Mouse (Mus musculus) gastrocnemius, postnatal 36 days (tissue): ENCODE measurements around the gene Masp1. TPM values are rescaled to one million over a fixed set of nuclear protein-coding genes. Genes with fewer than 3 reads are reported as not detected.

Source experiments
- DNase-seq, 2 experiments: peaks; one replicate each; pipeline ENCODE4 v3.0.0; 2022
- intact Hi-C: fragments of 180-260 bp; cut with DNase I; formaldehyde crosslinking; loops from one replicate; pipeline ENCODE4 v1.15.1; 2025
- total RNA-seq, 2 experiments: library from RNA; stranded (reverse); gene quantifications; 2 replicates each; pipeline ENCODE4 v1.2.3; 2021

The Masp1 gene
- total RNA-seq, 2 experiments from 2014 or later, result 15.4 to 15.8 TPM

DNA sequence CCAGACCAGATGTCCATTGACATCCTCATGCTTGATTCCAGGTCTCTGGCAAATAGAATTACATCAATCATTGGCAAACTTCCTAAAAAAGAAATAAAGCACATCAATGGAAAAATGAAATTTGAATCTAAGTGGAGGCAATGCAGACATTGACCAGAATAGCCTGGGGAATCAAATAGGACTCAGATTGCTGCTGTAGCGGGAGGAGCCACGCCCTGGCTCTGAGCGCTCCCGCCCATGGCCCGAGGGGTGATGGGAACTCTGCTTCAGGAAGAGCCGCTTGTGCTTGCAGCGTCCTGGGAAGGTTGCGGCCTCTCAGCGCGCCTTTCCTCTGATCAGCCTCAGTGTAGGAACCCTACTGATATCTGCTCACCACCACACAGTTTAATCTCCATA lies 104.4 kb downstream of the Masp1 start:
- DNase-seq, result peak; percentile 12 to 29
- intact Hi-C loops, result no loop called here

DNA sequence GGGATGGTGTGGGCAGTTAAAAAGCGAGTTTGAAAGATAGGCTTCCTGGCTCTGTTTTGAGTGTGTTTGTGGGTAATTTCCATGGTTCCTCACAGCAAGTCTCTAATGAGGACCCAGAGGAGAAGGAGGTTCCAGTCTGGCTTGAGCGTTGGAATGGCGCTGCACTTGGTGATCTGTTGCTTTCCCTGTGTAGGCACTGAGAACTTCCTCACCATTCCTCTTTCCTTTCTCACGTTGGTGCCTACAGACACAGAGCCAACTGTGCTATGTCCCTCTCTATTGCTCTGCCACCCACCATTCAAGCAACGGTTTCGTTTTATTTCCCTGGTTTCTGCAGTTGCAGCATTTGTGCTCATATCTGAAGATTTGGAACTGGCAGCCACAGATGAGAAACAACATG lies 107.7 kb downstream of the Masp1 start:
- no peak for DNase-seq
- intact Hi-C loops, result no loop called here

DNA sequence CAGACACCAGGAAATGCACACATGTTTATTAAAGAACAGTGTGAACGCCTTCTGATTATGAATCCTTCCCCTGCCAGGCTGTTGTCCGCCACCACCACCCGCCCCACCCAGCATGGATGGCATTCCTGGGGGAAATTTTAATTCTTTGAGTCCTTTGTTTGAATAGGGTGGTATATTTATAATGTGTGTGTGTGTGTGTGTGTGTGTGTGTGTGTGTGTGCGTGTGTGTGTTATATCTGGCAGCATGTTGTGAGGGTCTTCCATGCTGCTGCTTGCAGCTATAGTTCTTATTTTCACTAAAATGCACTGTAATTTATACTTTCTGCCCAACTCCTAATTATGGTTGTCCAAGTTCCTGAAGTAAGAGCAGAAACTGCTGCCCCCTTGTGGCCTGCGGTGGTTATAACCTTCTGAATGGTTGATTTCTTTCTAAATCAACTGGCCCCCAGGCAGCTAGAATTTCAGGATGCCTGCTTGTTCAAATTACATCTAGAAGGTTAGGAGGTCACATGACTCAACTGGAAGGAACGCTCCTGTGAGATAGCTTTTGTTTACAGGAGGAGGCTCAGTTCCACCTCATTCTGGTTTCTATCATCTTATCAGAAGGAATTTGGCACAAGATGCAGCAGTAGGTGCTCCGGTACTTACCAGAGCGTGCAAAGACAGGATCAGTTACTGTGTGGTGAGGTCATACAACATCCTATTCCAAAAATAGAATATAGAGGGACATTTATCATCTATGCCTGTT lies 117.4 kb downstream of the Masp1 start:
- intact Hi-C loops, result loop anchor here (5.0 kb wide), 1 partner anchor 251 kb away; no protein-coding TSS in a partner anchor

DNA sequence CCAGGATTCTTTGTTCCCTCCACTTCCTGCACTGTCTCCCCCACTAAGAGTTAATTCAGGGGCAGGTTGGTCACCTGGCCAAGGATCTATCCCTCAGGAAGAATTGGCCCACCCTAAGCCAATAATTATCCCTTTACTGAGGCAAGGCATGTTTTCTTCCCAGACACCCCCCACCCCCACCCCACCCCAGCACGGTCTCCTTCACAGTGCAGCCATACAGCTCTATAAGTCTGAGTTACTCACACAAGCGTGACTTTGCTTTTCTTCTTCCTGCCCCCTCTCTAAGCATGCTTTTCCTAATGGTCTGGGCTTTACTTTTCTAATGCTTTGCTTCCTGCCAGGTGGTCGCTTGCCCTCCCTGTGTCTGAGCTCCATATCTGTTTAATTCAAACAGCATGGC lies 118.7 kb downstream of the Masp1 start:
- intact Hi-C loops, result loop anchor here (5.0 kb wide), 1 partner anchor 250 kb away; no protein-coding TSS in a partner anchor
- DNase-seq, result no peak

More for the DNA sequence above, 117.4 kb downstream of the Masp1 start:
- DNase-seq, result peak; percentile 55 to 63

GRCm38 (mm10) chr16:23401463-23401862 lies 119.2 kb downstream of the Masp1 start:
- intact Hi-C loops, result loop anchor here (5.0 kb wide), 1 partner anchor 249 kb away; no protein-coding TSS in a partner anchor
- DNase-seq, result no peak

Other genes with a start within 250 kb of the Masp1 start
- gene Rtp1, start 91.7 kb downstream of the Masp1 start, total RNA-seq, result not detected
- 1 to 10 TPM; 1.3 to 2.1 TPM for gene Rtp4, start 524 bp downstream of the Masp1 start, total RNA-seq